ENCODE assay signal across 9 mouse cellular contexts in genomic region chr4:134370649-134371221, GRCm38 (mm10). TPM values are rescaled to one million over a fixed set of nuclear protein-coding genes. Genes with fewer than 3 reads are reported as not detected.
DNase-seq lines count a peak whose midpoint lies in the region; ATAC-seq lines count a peak whose summit lies in the region.
"Had no signal": no experiment of that assay in that cellular context is flagged by ENCODE, and none has a peak within 500 bp of the region (broad histone marks: within the 10 kb centered on the region; RNA-seq: fewer than 3 reads in every experiment).

No protein-coding gene starts in this region.

- WGBS in heart, embryonic 16.5 days = 2% methylated on average over 18 of the region's 18 CpGs
- under 1% methylated on average over 18 of the region's 18 CpGs for whole genome bisulfite sequencing in hindbrain, embryonic 13.5 days
- 4% methylated on average over 18 of the region's 18 CpGs for WGBS in liver, embryonic 12.5 days (ENCODE audit: insufficient replicate concordance)
- WGBS in stomach, embryonic 15.5 days = 1% methylated on average over 18 of the region's 18 CpGs

- intact Hi-C loops in heart, postnatal 25 days (cut with DNase I) = no loop called here

- DNase-seq in heart, postnatal 25 days (ENCODE audit: low spot score) = no peak
- DNase-seq in kidney, postnatal 14 days = no peak
- DNase-seq in lung, postnatal 36 days = no peak

- peak overlapping the region; percentile 60 for H3K9ac ChIP-seq in heart, embryonic 16.5 days (ENCODE audit: low read length)
- peak overlapping the region; percentile 65 for H3K9ac ChIP-seq in hindbrain, embryonic 13.5 days
- H3K9ac ChIP-seq in liver, embryonic 12.5 days = no peak overlapping the region
- H3K9ac ChIP-seq in stomach, embryonic 15.5 days = no peak overlapping the region

- H3K4me1 ChIP-seq in heart, embryonic 16.5 days (ENCODE audit: control insufficient read depth, insufficient read depth, low read length) = peaks cover 17% of the 10 kb centered on the region
- H3K4me1 ChIP-seq in hindbrain, embryonic 13.5 days (replicated peaks) = peaks cover 21% of the 10 kb centered on the region
- H3K4me1 ChIP-seq in liver, embryonic 12.5 days = peaks cover 26% of the 10 kb centered on the region
- H3K4me1 ChIP-seq in stomach, embryonic 15.5 days = peaks cover 21% of the 10 kb centered on the region

- H3K27ac ChIP-seq in heart, embryonic 16.5 days (ENCODE audit: low read length) = no peak overlapping the region
- H3K27ac ChIP-seq in hindbrain, embryonic 13.5 days = no peak overlapping the region
- no peak overlapping the region for H3K27ac ChIP-seq in liver, embryonic 12.5 days
- H3K27ac ChIP-seq in stomach, embryonic 15.5 days = no peak overlapping the region
- H3K27ac ChIP-seq: macrophage had no signal

- peak overlapping the region; percentile 93 for H3K4me2 ChIP-seq in heart, embryonic 16.5 days (ENCODE audit: low read depth, low read length)
- peak overlapping the region; percentile 81 for H3K4me2 ChIP-seq in hindbrain, embryonic 13.5 days
- H3K4me2 ChIP-seq in liver, embryonic 12.5 days = peak overlapping the region; percentile 65
- H3K4me2 ChIP-seq in stomach, embryonic 15.5 days = peak overlapping the region; percentile 98

- 0 out of 2 replicates have a peak, but pooled peaks have one; percentile 20 for ATAC-seq in heart, embryonic 16.5 days (replicated peaks; ENCODE audit: extremely low read depth, insufficient read depth, low FRiP score)
- ATAC-seq in common myeloid progenitor, adult 5-6 weeks (replicated peaks; ENCODE audit: low read depth, poor library complexity, severe bottlenecking) = 0 out of 2 replicates have a peak, but pooled peaks have one; percentile 9
- ATAC-seq in hindbrain, embryonic 13.5 days (ENCODE audit: low FRiP score) = no peak
- no peak for ATAC-seq in liver, embryonic 12.5 days
- no peak for ATAC-seq in stomach, embryonic 15.5 days (ENCODE audit: insufficient read depth, low FRiP score, low read depth)

- no peaks in the 10 kb centered on the region for H3K9me3 ChIP-seq in heart, embryonic 16.5 days (replicated peaks; ENCODE audit: control insufficient read depth, low read length)
- no peaks in the 10 kb centered on the region for H3K9me3 ChIP-seq in hindbrain, embryonic 13.5 days
- no peaks in the 10 kb centered on the region for H3K9me3 ChIP-seq in liver, embryonic 12.5 days (replicated peaks)
- no peaks in the 10 kb centered on the region for H3K9me3 ChIP-seq in stomach, embryonic 15.5 days

- no peaks in the 10 kb centered on the region for H3K36me3 ChIP-seq in heart, embryonic 16.5 days (ENCODE audit: control insufficient read depth, insufficient read depth)
- H3K36me3 ChIP-seq in hindbrain, embryonic 13.5 days = no peaks in the 10 kb centered on the region
- no peaks in the 10 kb centered on the region for H3K36me3 ChIP-seq in liver, embryonic 12.5 days
- no peaks in the 10 kb centered on the region for H3K36me3 ChIP-seq in stomach, embryonic 15.5 days

- H3K4me3 ChIP-seq in heart, embryonic 16.5 days (ENCODE audit: low read length) = peak overlapping the region; percentile 62
- H3K4me3 ChIP-seq in hindbrain, embryonic 13.5 days = peak overlapping the region; percentile 50
- H3K4me3 ChIP-seq in liver, embryonic 12.5 days = peak overlapping the region; percentile 22; the same call in 1 of the 2 replicates
- H3K4me3 ChIP-seq in stomach, embryonic 15.5 days (replicated peaks) = peak overlapping the region; percentile 49

- peaks cover 18% of the 10 kb centered on the region for H3K27me3 ChIP-seq in heart, embryonic 16.5 days (ENCODE audit: control insufficient read depth, insufficient read depth, low read length)
- H3K27me3 ChIP-seq in hindbrain, embryonic 13.5 days = peaks cover 70% of the 10 kb centered on the region
- H3K27me3 ChIP-seq in liver, embryonic 12.5 days (replicated peaks) = peaks cover 89% of the 10 kb centered on the region
- H3K27me3 ChIP-seq in stomach, embryonic 15.5 days (replicated peaks) = peaks cover 28% of the 10 kb centered on the region

RNA-seq across cellular contexts. Expression of gene Extl1, which starts 12.9 kb away (rescaled TPM):
- 2.6 and 2.8 TPM in 2 replicates for polyA plus RNA-seq in heart, embryonic 16.5 days (2015; fragmentation: Nextera tagmentation; extraction: Ambion mirVana)
- total RNA-seq in heart, postnatal 25 days (2021) = 10 to 100 TPM; 18.0 to 19.4 TPM
- total RNA-seq in common myeloid progenitor, adult 5-6 weeks (2017) = not detected in 2 replicates
- polyA plus RNA-seq in hindbrain, embryonic 13.5 days (2015; fragmentation: Nextera tagmentation; extraction: Ambion mirVana) = 0.36 and 0.45 TPM in 2 replicates
- 0.25 and 0.36 TPM in 2 replicates for polyA plus RNA-seq in liver, embryonic 12.5 days (2016; fragmentation: Nextera tagmentation; extraction: Ambion mirVana)
- 1.0 and 1.1 TPM in 2 replicates for polyA plus RNA-seq in stomach, embryonic 15.5 days (2015; fragmentation: Nextera tagmentation; extraction: Ambion mirVana)

RNA-seq across cellular contexts. Expression of gene Pafah2, which starts 25.4 kb away (rescaled TPM):
- polyA plus RNA-seq in heart, embryonic 16.5 days (2015; fragmentation: Nextera tagmentation; extraction: Ambion mirVana) = 9.6 and 10.5 TPM in 2 replicates
- 1 to 10 TPM; 7.6 to 9.2 TPM for total RNA-seq in heart, postnatal 25 days (2021)
- 16.4 and 18.4 TPM in 2 replicates for total RNA-seq in common myeloid progenitor, adult 5-6 weeks (2017)
- 7.8 TPM in 2 replicates for polyA plus RNA-seq in hindbrain, embryonic 13.5 days (2015; fragmentation: Nextera tagmentation; extraction: Ambion mirVana)
- polyA plus RNA-seq in liver, embryonic 12.5 days (2016; fragmentation: Nextera tagmentation; extraction: Ambion mirVana) = 4.7 and 5.2 TPM in 2 replicates
- 17.8 and 20.9 TPM in 2 replicates for polyA plus RNA-seq in stomach, embryonic 15.5 days (2015; fragmentation: Nextera tagmentation; extraction: Ambion mirVana)

RNA-seq across cellular contexts. Expression of gene Slc30a2, which starts 27.8 kb away (rescaled TPM):
- 0.21 and 0.42 TPM in 2 replicates for polyA plus RNA-seq in heart, embryonic 16.5 days (2015; fragmentation: Nextera tagmentation; extraction: Ambion mirVana)
- total RNA-seq in heart, postnatal 25 days (2021) = under 1 TPM; 0.31 to 0.36 TPM
- total RNA-seq in common myeloid progenitor, adult 5-6 weeks (2017) = not detected in 2 replicates
- not detected in 2 replicates for polyA plus RNA-seq in hindbrain, embryonic 13.5 days (2015; fragmentation: Nextera tagmentation; extraction: Ambion mirVana)
- not detected in 2 replicates for polyA plus RNA-seq in liver, embryonic 12.5 days (2016; fragmentation: Nextera tagmentation; extraction: Ambion mirVana)
- 0.75 and 0.86 TPM in 2 replicates for polyA plus RNA-seq in stomach, embryonic 15.5 days (2015; fragmentation: Nextera tagmentation; extraction: Ambion mirVana)
- polyA plus RNA-seq: macrophage had no signal

RNA-seq across cellular contexts. Expression of gene Trim63, which starts 55.8 kb away (rescaled TPM):
- polyA plus RNA-seq in heart, embryonic 16.5 days (2015; fragmentation: Nextera tagmentation; extraction: Ambion mirVana) = 175 and 177 TPM in 2 replicates
- 100 to 1,000 TPM; 215 to 229 TPM for total RNA-seq in heart, postnatal 25 days (2021)
- not detected in 2 replicates for total RNA-seq in common myeloid progenitor, adult 5-6 weeks (2017)
- 0.38 and 0.51 TPM in 2 replicates for polyA plus RNA-seq in hindbrain, embryonic 13.5 days (2015; fragmentation: Nextera tagmentation; extraction: Ambion mirVana)
- polyA plus RNA-seq in liver, embryonic 12.5 days (2016; fragmentation: Nextera tagmentation; extraction: Ambion mirVana) = 0.20 and 0.23 TPM in 2 replicates
- 0.41 and 0.52 TPM in 2 replicates for polyA plus RNA-seq in stomach, embryonic 15.5 days (2015; fragmentation: Nextera tagmentation; extraction: Ambion mirVana)
- polyA plus RNA-seq: macrophage had no signal

Comparison
In these comparisons a context has a peak if more than half of its experiments do, and no peak if none do; other contexts are left out.
1. ATAC-seq: peak in heart, embryonic 16.5 days (single experiment) and common myeloid progenitor, adult 5-6 weeks (single experiment); none in hindbrain, embryonic 13.5 days (single experiment), liver, embryonic 12.5 days (single experiment) and stomach, embryonic 15.5 days (single experiment).
2. H3K9ac ChIP-seq: peak in heart, embryonic 16.5 days (single experiment) and hindbrain, embryonic 13.5 days (single experiment); none in liver, embryonic 12.5 days (single experiment) and stomach, embryonic 15.5 days (single experiment).
3. Peak in every context shown above with its lines, with median percentiles within 50 percentile points of each other: H3K4me2 ChIP-seq and H3K4me3 ChIP-seq.